ENCODE assay signal across 7 mouse cellular contexts in genomic region chr13:44907702-44908101, GRCm38 (mm10).
A peak's percentile ranks its signal among the peaks of the same experiment; 100 is the strongest.
DNase-seq lines count a peak whose midpoint lies in the region; ATAC-seq and TF ChIP-seq lines count a peak whose summit lies in the region.

No protein-coding gene starts in this region.

- H3K9ac ChIP-seq in embryonic facial prominence, embryonic 12.5 days = no peak overlapping the region

- 43% methylated on average over 6 of the region's 6 CpGs for WGBS in embryonic facial prominence, embryonic 12.5 days

- peaks cover 82% of the 10 kb centered on the region for H3K36me3 ChIP-seq in embryonic facial prominence, embryonic 12.5 days

- peak; percentile 41; the same call in 1 of the 2 replicates for ATAC-seq in embryonic facial prominence, embryonic 12.5 days (ENCODE audit: insufficient number of reproducible peaks, insufficient read depth, low FRiP score, low TSS enrichment)
- no peak for ATAC-seq in erythroid progenitor cell, adult 5-6 weeks (replicated peaks; ENCODE audit: low FRiP score, poor library complexity, severe bottlenecking)

- H3K4me2 ChIP-seq in embryonic facial prominence, embryonic 12.5 days (replicated peaks) = no peak overlapping the region

- H3K4me3 ChIP-seq in embryonic facial prominence, embryonic 12.5 days = no peak overlapping the region

- H3K27ac ChIP-seq in embryonic facial prominence, embryonic 12.5 days = peak overlapping the region; percentile 51

- no peaks in the 10 kb centered on the region for H3K27me3 ChIP-seq in embryonic facial prominence, embryonic 12.5 days

- TF ChIP-seq POLR2A in brain, embryonic 14.5 days (IDR thresholded peaks at IDR 0.05; ENCODE audit: borderline replicate concordance, extremely low read depth, insufficient read depth, insufficient read length, poor library complexity, severe bottlenecking) = no peak

- no peaks in the 10 kb centered on the region for H3K9me3 ChIP-seq in embryonic facial prominence, embryonic 12.5 days

- H3K4me1 ChIP-seq in embryonic facial prominence, embryonic 12.5 days = peaks cover 18% of the 10 kb centered on the region; the same call in 1 of the 2 replicates

- no peak for TF ChIP-seq CTCF in brain, embryonic 14.5 days (IDR thresholded peaks at IDR 0.05; ENCODE audit: borderline replicate concordance, extremely low read depth, insufficient read depth, insufficient read length)

- DNase-seq in brain, embryonic 14.5 days (ENCODE audit: low read depth) = peak; percentile 99
- peak; percentile 84 for DNase-seq in gonadal fat pad, adult 2 months (ENCODE audit: low read depth)
- DNase-seq in kidney, adult 18-20 months = peak; percentile 79
- peak; percentile 76 to 95 for DNase-seq in left cerebral cortex, adult 9 months (ENCODE audit: low spot score in 2 of 2)
- DNase-seq in ovary, adult 18-20 months (ENCODE audit: low spot score) = peak; percentile 83
